ENCODE assay signal across 8 mouse cellular contexts in genomic region chr1:55052355-55052953, GRCm38 (mm10). TPM values are rescaled to one million over a fixed set of nuclear protein-coding genes. Genes with fewer than 3 reads are reported as not detected.
DNase-seq lines count a peak whose midpoint lies in the region; ATAC-seq and TF ChIP-seq lines count a peak whose summit lies in the region.

Coq10b (plus strand) TSS chr1:55052770.

- TF ChIP-seq POLR2A in MEL (IDR thresholded peaks at IDR 0.05; ENCODE audit: control insufficient read depth in 1 of 2, insufficient read depth in 1 of 2, low read depth in 1 of 2, low read length in 2 of 2, poor library complexity in 1 of 2), result peak; percentile 36 to 84; a peak in 3 of 4 replicates
- TF ChIP-seq POLR2A in cerebellum, adult 2 months (IDR thresholded peaks at IDR 0.05; ENCODE audit: borderline replicate concordance, insufficient read depth, low read length), result peak; percentile 69; the same call in 1 of the 2 replicates

- peak within 1 kb of the TSS; percentile 93 for H3K9ac ChIP-seq in MEL (ENCODE audit: control insufficient read depth, low read depth, low read length, poor library complexity, severe bottlenecking)
- peak within 1 kb of the TSS; percentile 71 for H3K9ac ChIP-seq in forebrain, postnatal 0 days
- peak within 1 kb of the TSS; percentile 66 for H3K9ac ChIP-seq in lung, embryonic 15.5 days

- peaks cover 15% of the 10 kb centered on the region for H3K79me2 ChIP-seq in MEL (ENCODE audit: control insufficient read depth, insufficient read depth, low read length, poor library complexity)

- ATAC-seq in forebrain, postnatal 0 days, result peak; percentile 100
- peak; percentile 100 for ATAC-seq in lung, embryonic 15.5 days (ENCODE audit: borderline replicate concordance, extremely low read depth, low FRiP score, low TSS enrichment)

- H3K9me3 ChIP-seq in MEL (replicated peaks; ENCODE audit: insufficient read depth, low read length), result no peaks in the 10 kb centered on the region
- H3K9me3 ChIP-seq in forebrain, postnatal 0 days (ENCODE audit: low read length), result no peaks in the 10 kb centered on the region
- H3K9me3 ChIP-seq in lung, embryonic 15.5 days, result no peaks in the 10 kb centered on the region

- H3K36me3 ChIP-seq in MEL (ENCODE audit: control insufficient read depth in 1 of 2, insufficient read depth in 2 of 2, low read length in 2 of 2), result peaks cover 0 to 27% of the 10 kb centered on the region in 2 experiments; a peak in 2 of 4 replicates
- no peaks in the 10 kb centered on the region for H3K36me3 ChIP-seq in forebrain, postnatal 0 days (ENCODE audit: insufficient read depth)
- 0 out of 2 replicates have a peak, but pooled peaks cover 4% of the 10 kb centered on the region for H3K36me3 ChIP-seq in lung, embryonic 15.5 days

- under 1% methylated on average over 46 of the region's 46 CpGs for WGBS in cerebellum, adult 2 months
- WGBS in forebrain, postnatal 0 days, result under 1% methylated on average over 46 of the region's 46 CpGs
- WGBS in lung, embryonic 15.5 days, result under 1% methylated on average over 45 of the region's 46 CpGs

- H3K27me3 ChIP-seq in MEL (ENCODE audit: control insufficient read depth in 1 of 2, insufficient read depth in 2 of 2, low read length in 2 of 2), result no peaks in the 10 kb centered on the region
- H3K27me3 ChIP-seq in cerebellum, adult 2 months (ENCODE audit: control insufficient read depth, insufficient read depth, low read length), result no peaks in the 10 kb centered on the region
- no peaks in the 10 kb centered on the region for H3K27me3 ChIP-seq in forebrain, postnatal 0 days (ENCODE audit: insufficient read depth, low read length)
- no peaks in the 10 kb centered on the region for H3K27me3 ChIP-seq in lung, embryonic 15.5 days

- peak within 1 kb of the TSS; percentile 86 to 87 for H3K4me3 ChIP-seq in MEL (ENCODE audit: control insufficient read depth in 1 of 2, insufficient read depth in 1 of 2, low read depth in 2 of 2, low read length in 2 of 2)
- peak within 1 kb of the TSS; percentile 69 for H3K4me3 ChIP-seq in cerebellum, adult 2 months (replicated peaks; ENCODE audit: insufficient read depth, low read depth, low read length)
- H3K4me3 ChIP-seq in forebrain, postnatal 0 days (ENCODE audit: low read depth, low read length), result peak within 1 kb of the TSS; percentile 93
- peak within 1 kb of the TSS; percentile 93 for H3K4me3 ChIP-seq in lung, embryonic 15.5 days

- H3K4me1 ChIP-seq in MEL (ENCODE audit: control insufficient read depth in 1 of 2, insufficient read depth in 2 of 2, low read length in 2 of 2), result peaks cover 11 to 16% of the 10 kb centered on the region in 2 experiments
- peaks cover 4% of the 10 kb centered on the region; the same call in 1 of the 2 replicates for H3K4me1 ChIP-seq in cerebellum, adult 2 months (ENCODE audit: control insufficient read depth, insufficient read depth, low read length)
- peaks cover 7% of the 10 kb centered on the region; the same call in 1 of the 2 replicates for H3K4me1 ChIP-seq in forebrain, postnatal 0 days (ENCODE audit: insufficient read depth)
- peaks cover 10% of the 10 kb centered on the region for H3K4me1 ChIP-seq in lung, embryonic 15.5 days

- no peak for TF ChIP-seq CTCF in MEL (IDR thresholded peaks at IDR 0.05 in 2 of 3, conservative IDR thresholded peaks at IDR 0.05 in 1 of 3; ENCODE audit: control insufficient read depth in 1 of 3, insufficient read depth in 1 of 3, low read depth in 2 of 3, low read length in 3 of 3, poor library complexity in 1 of 3, severe bottlenecking in 1 of 3)
- no peak for TF ChIP-seq CTCF in cerebellum, adult 2 months (IDR thresholded peaks at IDR 0.05; ENCODE audit: borderline replicate concordance, insufficient read depth, low read depth, low read length)
- TF ChIP-seq CTCF in forebrain, postnatal 0 days (IDR thresholded peaks at IDR 0.05; ENCODE audit: low read depth), result peak; percentile 45; the same call in 1 of the 2 replicates

- H3K4me2 ChIP-seq in forebrain, postnatal 0 days (ENCODE audit: low read depth), result peak within 1 kb of the TSS; percentile 77
- H3K4me2 ChIP-seq in lung, embryonic 15.5 days, result peak within 1 kb of the TSS; percentile 87

- no peak for TF ChIP-seq EP300 in MEL (IDR thresholded peaks at IDR 0.05; ENCODE audit: low read depth in 1 of 2, low read length in 2 of 2)

- H3K27ac ChIP-seq in MEL (ENCODE audit: control insufficient read depth, low read depth, low read length), result peak within 1 kb of the TSS; percentile 63
- peak within 1 kb of the TSS; percentile 97 for H3K27ac ChIP-seq in cerebellum, adult 2 months (ENCODE audit: insufficient read depth, low read length)
- peak within 1 kb of the TSS; percentile 64 for H3K27ac ChIP-seq in forebrain, postnatal 0 days (ENCODE audit: low read depth, low read length)
- peak within 1 kb of the TSS; percentile 86 for H3K27ac ChIP-seq in lung, embryonic 15.5 days

- no peak for TF ChIP-seq RAD21 in MEL (IDR thresholded peaks at IDR 0.05; ENCODE audit: low read depth, low read length)

- DNase-seq in MEL (ENCODE audit: low read depth, low spot score), result peak; percentile 97
- DNase-seq in cerebellum, adult 2 months, result peak; percentile 100
- peak; percentile 99 for DNase-seq in forebrain, postnatal 0 days
- peak; percentile 99 for DNase-seq in heart, postnatal 4 days
- DNase-seq in layer of hippocampus, adult 8-10 months (ENCODE audit: low spot score in 2 of 2), result peak; percentile 99
- DNase-seq in ovary, adult 18-20 months (ENCODE audit: low spot score), result peak; percentile 98
- peak; percentile 98 for DNase-seq in thymus, postnatal 0 days (ENCODE audit: low spot score)

TF ChIP-seq in MEL, 35 proteins besides CTCF, POLR2A, EP300 and RAD21 (continues in another document):
- TF ChIP-seq TAL1 (IDR thresholded peaks at IDR 0.05; ENCODE audit: low read length), result no peak
- TF ChIP-seq ZC3H11A (IDR thresholded peaks at IDR 0.05; ENCODE audit: low read depth, low read length), result no peak
- TF ChIP-seq MYC (IDR thresholded peaks at IDR 0.05; ENCODE audit: low read depth, low read length), result peak; percentile 74; the same call in 1 of the 2 replicates
- TF ChIP-seq RCOR1 (IDR thresholded peaks at IDR 0.05; ENCODE audit: low read depth, low read length), result no peak
- no peak for TF ChIP-seq ZMIZ1 (IDR thresholded peaks at IDR 0.05; ENCODE audit: low read depth, low read length)
- peak; percentile 61; the same call in 1 of the 2 replicates for TF ChIP-seq ELF1 (IDR thresholded peaks at IDR 0.05; ENCODE audit: low read depth, low read length)
- no peak for TF ChIP-seq ZNF384 (IDR thresholded peaks at IDR 0.05; ENCODE audit: low read depth, low read length)
- TF ChIP-seq MYB (IDR thresholded peaks at IDR 0.05; ENCODE audit: low read depth, low read length), result no peak
- peak; percentile 89 for TF ChIP-seq MXI1 (IDR thresholded peaks at IDR 0.05; ENCODE audit: low read depth, low read length)
- TF ChIP-seq MAX (IDR thresholded peaks at IDR 0.05; ENCODE audit: low read length), result peak; percentile 97
- peak; percentile 65 for TF ChIP-seq HCFC1 (IDR thresholded peaks at IDR 0.05; ENCODE audit: low read depth, low read length)
- TF ChIP-seq ETS1 (IDR thresholded peaks at IDR 0.05; ENCODE audit: low read depth, low read length), result peak; percentile 15; the same call in 1 of the 2 replicates
- no peak for TF ChIP-seq MAFK (IDR thresholded peaks at IDR 0.05; ENCODE audit: borderline replicate concordance, low read depth, low read length)
- TF ChIP-seq MEF2A (IDR thresholded peaks at IDR 0.05; ENCODE audit: extremely low read depth, insufficient replicate concordance, low read depth, low read length, poor library complexity, severe bottlenecking), result no peak
- no peak for TF ChIP-seq KAT2A (conservative IDR thresholded peaks at IDR 0.05; ENCODE audit: low read depth, low read length)
- TF ChIP-seq SIN3A (IDR thresholded peaks at IDR 0.05; ENCODE audit: low read length), result peak; percentile 2; the same call in 1 of the 2 replicates
- no peak for TF ChIP-seq POLR2AphosphoS5 (IDR thresholded peaks at IDR 0.05; ENCODE audit: borderline replicate concordance, low read depth, low read length)
- no peak for TF ChIP-seq JUND (IDR thresholded peaks at IDR 0.05; ENCODE audit: low read depth, low read length)
- no peak for TF ChIP-seq E2F4 (IDR thresholded peaks at IDR 0.05; ENCODE audit: borderline replicate concordance, low read depth, low read length)
- TF ChIP-seq POLR2AphosphoS2 (IDR thresholded peaks at IDR 0.05; ENCODE audit: low read length), result peak; percentile 58; the same call in 1 of the 2 replicates
- no peak for TF ChIP-seq UBTF (IDR thresholded peaks at IDR 0.05; ENCODE audit: borderline replicate concordance, insufficient read depth, low read depth, low read length)
- TF ChIP-seq SMC3 (IDR thresholded peaks at IDR 0.05; ENCODE audit: low read depth, low read length), result no peak
- TF ChIP-seq BHLHE40 (IDR thresholded peaks at IDR 0.05; ENCODE audit: borderline replicate concordance, low read depth, low read length), result peak; percentile 67; the same call in 1 of the 2 replicates
- TF ChIP-seq ZKSCAN1 (IDR thresholded peaks at IDR 0.05; ENCODE audit: low read depth, low read length), result no peak
- no peak; the same call in 1 of the 2 replicates for TF ChIP-seq TCF12 (IDR thresholded peaks at IDR 0.05; ENCODE audit: low read depth, low read length)
- TF ChIP-seq USF2 (IDR thresholded peaks at IDR 0.05; ENCODE audit: borderline replicate concordance in 1 of 2, insufficient read depth in 1 of 2, low read depth in 1 of 2, low read length in 2 of 2), result 0 out of 4 replicates have a peak, but pooled peaks of 1 of the 2 experiments have one; percentile 36
- TF ChIP-seq USF1 (IDR thresholded peaks at IDR 0.05; ENCODE audit: low read depth, low read length), result peak; percentile 90
- TF ChIP-seq CHD1 (IDR thresholded peaks at IDR 0.05; ENCODE audit: low read depth, low read length), result no peak
- TF ChIP-seq MAZ (IDR thresholded peaks at IDR 0.05; ENCODE audit: low read depth, low read length), result no peak
- peak; percentile 75 for TF ChIP-seq NELFE (IDR thresholded peaks at IDR 0.05; ENCODE audit: low read depth, low read length)

RNA-seq across cellular contexts. Expression of gene Coq10b, which starts in this region (rescaled TPM):
- total RNA-seq in MEL (2012; rRNA removed), result 9.0 and 13.4 TPM in 2 replicates
- 10 to 100 TPM in 1 of 2 experiments, 1 to 10 TPM in 1; 9.8 to 84.6 TPM for polyA plus RNA-seq in MEL (2012; ENCODE audit: insufficient read depth in 1 of 2, insufficient read length in 2 of 2, low read depth in 1 of 2, low replicate concordance in 2 of 2, missing spikeins in 1 of 2)
- 27.5 and 30.8 TPM in 2 replicates for polyA plus RNA-seq in cerebellum, adult 2 months (2012; rRNA removed)
- 26.1 and 28.9 TPM in 2 replicates for total RNA-seq in forebrain, postnatal 0 days (2014; rRNA removed)
- 25.8 and 27.0 TPM in 2 replicates for polyA plus RNA-seq in forebrain, postnatal 0 days (2015; fragmentation: Nextera tagmentation; extraction: Ambion mirVana)
- total RNA-seq in heart, postnatal 4 days (2021), result 10 to 100 TPM; 36.7 to 37.6 TPM
- 10 to 100 TPM; 20.4 to 25.3 (median 23.6) TPM for total RNA-seq in layer of hippocampus, adult 8-10 months (2022)
- polyA plus RNA-seq in lung, embryonic 15.5 days (2015; fragmentation: Nextera tagmentation; extraction: Ambion mirVana), result 17.0 and 19.1 TPM in 2 replicates
- 18.6 and 19.9 TPM in 2 replicates for polyA plus RNA-seq in thymus, postnatal 0 days (2015; fragmentation: Nextera tagmentation; extraction: Ambion mirVana)

Comparison
In these comparisons a context has a peak if more than half of its experiments do, and no peak if none do; other contexts are left out.
1. Peak in every context shown above with its lines: DNase-seq, ATAC-seq, H3K4me3 ChIP-seq and H3K27ac ChIP-seq.